Mouse (Mus musculus): Measurements from ENCODE around the gene Slc5a5.

Gene Slc5a5

DNA sequence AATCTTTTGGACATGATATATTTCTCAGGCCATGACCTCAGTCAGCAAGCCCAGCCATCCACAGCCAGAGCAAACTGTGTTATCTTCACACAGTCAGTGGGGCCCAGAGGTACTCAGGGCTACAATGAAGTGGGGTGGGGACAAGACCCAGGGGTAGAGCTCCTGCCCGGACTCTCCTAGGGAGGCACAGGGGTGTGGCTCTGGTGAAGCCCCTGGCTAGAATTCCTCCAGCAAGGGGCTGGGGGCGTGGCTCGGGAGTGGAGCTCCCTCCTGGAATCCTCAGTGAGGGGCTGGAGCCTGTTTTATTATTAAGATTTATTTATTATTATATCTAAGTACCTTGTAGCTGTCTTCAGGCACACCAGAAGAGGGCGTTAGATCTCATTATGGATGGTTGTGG lies 16.2 kb downstream of the Slc5a5 start:
- no peak for DNase-seq

DNA sequence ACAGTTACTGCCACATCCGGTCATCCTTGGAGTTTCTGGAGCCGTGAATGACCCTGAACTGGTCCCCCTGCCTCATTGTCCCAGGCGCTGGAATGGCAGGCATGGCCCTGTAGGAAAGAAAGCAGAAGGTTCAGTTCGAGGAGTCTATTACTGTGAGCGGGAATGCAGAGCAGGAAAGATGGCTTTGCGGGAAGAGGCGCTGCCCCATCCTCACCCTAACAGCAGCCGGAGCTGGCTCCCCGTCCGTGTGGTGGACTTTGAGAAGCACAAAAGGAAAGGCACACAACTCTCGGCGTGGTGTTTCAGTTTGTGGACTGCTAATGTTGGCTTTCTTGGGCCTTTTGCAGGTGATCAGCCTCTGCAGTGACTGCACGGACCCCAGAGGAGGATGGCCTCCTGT lies 18.1 kb downstream of the Slc5a5 start:
- no peak for DNase-seq

DNA sequence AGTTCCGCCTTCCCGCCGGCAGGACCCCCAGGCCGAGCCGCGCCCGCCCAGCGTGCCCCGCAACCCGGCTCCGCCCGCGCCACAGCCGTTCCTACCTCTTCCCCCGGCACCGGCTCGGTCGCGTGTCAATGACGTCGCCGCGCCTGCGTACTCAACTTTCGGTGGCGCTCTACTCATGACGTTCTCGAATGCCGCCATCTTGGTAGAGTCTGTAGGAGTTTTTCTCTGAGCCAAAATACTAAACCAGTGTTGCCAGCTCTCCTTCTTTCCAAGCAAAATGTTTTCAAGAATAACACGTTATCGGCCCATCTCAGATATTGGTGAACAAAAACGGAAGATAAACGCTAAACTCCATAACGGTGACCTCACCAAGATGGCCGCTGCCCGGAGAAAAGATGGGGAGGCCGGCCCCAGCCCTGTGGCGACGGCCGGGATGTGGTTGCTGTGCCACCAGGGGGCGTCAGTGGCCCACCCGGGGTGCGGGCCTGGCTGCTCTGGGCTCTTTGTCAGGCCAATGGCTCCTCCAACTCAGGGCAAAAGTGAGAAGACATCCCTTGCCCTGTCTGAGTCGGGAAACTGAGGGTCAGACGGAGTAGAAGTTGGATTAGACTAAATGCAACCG lies 19.1 kb downstream of the Slc5a5 start, which contains the start of gene Ccdc124:
TSS of gene Ccdc124 (minus strand) at position 572 of the 622 bp plus-strand sequence.
- DNase-seq, result peak; percentile 97

DNA sequence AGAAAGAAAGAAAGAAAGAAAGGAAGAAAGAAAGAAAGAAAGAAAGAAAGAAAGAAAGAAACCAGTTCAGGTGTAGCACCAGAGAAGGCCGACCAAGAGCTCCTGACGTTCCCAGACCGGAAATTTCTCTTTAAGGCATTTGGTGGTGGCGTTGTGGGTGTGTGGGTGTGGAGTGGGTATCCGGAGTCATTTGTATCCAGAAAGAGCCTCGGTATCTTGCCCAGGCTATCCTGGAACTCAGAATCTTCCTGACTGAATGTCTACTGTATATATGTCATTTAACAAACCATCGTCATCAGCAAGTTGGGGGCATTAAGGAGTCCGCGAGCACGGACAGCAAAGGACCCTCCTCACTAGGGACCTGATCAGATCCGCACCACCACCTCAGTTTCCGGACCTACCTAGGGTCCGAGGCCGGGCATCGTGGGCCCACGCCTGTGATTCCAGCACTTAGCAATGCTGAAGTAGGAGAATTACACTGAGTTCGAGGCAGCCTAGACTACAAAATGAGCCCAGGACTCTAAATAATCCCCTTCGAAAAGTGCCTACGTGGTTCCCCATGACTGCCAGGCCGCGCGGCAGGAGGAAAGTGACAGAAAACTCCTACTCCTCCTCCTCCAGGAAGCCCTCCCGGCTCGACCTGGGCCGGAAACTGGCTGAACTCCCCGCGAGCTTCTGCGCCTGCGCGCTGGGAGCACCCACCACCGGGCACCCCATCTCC lies 19.8 kb downstream of the Slc5a5 start:
- DNase-seq, result no peak

DNA sequence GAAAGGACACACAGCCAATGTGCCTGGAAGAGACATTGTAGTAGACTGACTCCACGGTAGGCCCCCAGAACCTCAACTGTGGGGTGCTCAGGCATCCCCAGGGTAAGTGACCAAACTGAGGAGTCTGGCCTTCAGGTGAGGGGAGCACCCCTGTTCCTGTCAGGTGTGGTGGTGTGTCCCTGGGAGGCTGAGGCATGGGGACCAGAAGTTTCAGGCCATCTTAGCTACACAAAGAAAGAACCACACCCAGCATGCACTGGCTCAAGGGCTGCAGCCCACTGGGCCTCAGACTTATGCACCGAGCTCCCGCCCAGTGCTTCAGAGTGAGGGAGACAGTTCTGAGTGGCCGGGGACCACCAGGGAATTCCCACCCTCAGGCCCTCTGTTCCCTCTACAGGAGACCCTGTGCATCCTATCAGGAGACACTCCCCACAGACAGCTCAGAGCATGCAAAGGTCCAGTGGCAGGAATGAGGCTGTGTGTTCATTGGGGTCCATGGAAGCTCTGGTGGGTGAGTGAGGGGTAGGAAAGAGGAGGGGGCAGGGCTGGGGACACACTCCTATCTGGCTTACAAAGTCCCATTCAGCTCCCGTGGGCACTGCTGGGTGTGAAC lies 21.3 kb downstream of the Slc5a5 start:
- DNase-seq, result no peak

DNA sequence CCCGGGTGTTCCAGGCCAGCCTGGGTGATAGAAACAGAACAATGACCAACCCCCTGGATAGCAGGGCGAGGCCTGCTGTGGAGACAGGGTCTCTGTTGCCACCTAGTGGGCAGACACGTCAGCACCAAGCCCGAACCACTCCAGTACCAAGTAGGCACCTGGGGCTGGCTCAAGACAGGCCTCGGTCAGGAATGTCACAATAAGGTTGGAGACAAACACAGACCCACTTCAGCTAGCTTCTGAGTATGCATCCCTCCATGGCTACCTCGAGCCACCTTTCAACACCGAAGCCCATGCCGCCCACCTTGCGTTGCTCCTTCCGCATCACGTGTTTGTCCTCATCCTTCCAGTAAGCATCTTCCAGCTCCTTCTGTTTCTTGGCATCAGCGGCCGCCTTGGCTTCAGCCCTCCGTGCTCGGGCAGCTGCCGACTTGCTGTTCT lies 22.9 kb downstream of the Slc5a5 start:
- DNase-seq, result peak; percentile 65

DNA sequence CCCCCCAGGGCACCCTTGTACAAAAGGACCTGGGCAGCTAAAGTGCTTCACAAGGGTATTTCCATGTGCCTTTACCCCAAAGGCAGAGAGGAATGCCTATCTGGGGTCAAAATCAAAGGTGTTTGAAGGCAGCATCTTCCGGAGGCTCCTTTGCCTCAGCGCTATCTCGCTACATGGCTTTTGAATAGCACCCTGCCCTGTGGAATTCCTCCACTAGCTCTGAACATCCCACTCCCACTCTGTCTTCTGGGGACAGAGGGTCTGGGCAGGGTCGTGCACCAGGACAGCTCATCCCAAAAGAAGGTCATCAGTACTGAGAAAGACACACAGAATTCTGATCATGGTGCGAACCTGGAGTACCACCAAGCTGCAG lies 23.4 kb downstream of the Slc5a5 start:
- no peak for DNase-seq

DNA sequence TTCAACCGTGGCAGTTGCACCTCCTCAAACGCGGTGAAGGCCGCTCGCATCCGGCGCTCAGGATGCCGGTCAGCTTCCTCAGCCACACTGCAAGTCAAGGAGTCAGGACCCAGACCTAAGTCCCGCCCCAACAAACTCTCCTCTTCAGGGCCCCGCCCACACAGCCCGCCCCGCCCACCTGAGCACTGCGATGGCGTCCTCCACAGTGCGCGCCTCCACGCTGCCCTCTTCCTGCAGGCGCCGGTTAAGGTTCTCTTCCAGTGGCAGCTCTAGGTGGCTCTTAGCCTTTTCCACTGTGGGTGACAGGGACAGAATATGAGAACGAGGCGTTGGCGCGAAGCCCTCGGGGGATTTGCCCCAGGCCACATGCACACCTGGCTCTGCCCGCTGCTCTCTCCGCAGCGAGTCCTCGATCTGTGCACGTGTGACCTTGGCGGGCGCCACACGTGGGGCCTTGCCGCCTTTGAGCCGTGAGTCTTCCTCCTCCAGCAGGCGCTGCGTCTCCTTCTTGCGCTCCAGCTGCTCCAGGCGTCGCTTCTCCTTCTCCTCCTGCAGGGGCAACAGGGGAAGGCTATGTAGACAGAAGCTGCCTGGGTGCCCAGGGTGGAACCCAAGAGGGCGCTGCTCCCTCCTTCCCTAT lies 23.9 kb downstream of the Slc5a5 start:
- no peak for DNase-seq

DNA sequence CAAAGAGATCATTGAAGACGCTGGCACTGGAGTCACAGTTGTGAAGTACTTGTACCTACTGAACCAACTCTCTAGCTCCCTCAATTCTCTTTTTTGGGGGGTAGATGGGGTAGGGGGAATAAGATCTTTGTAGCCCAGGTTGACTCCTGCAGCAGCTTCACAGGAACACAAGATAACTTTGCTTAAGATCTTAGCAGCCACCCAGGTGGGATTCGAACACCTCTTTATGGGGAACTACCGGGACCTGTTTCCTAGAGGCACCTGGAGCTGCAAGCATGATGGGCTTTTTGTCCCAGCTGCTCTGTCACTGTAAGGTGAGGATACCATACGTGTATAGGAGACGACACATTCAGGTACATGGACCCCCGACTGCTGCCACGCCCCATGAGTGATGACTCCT lies 26.0 kb downstream of the Slc5a5 start:
- DNase-seq, result no peak

DNA sequence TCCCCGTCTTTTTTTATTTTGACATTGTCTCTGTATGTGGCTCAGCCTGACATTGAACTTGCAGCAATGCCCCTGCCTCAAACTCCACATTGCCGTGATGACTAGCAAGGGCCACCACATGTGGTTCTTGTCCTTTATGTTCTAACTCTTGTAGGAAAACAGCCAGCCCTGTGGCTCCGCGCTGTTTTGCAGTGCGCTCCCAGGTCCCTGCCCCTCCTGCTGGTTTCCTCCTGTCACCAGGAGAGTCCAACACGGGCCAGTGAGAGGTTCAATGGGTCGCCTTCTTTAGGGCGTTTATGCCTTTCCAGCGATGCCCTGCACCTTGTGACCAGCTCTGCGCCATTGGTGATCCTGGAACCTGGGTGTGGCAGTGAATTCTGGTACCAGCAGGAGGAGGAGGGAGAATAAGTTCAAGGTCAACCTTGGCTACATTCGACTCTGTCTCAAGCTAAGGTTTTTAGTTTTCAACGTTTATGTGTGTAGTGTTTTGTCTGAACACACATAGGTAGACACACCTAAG lies 26.5 kb downstream of the Slc5a5 start:
- DNase-seq, result no peak

DNA sequence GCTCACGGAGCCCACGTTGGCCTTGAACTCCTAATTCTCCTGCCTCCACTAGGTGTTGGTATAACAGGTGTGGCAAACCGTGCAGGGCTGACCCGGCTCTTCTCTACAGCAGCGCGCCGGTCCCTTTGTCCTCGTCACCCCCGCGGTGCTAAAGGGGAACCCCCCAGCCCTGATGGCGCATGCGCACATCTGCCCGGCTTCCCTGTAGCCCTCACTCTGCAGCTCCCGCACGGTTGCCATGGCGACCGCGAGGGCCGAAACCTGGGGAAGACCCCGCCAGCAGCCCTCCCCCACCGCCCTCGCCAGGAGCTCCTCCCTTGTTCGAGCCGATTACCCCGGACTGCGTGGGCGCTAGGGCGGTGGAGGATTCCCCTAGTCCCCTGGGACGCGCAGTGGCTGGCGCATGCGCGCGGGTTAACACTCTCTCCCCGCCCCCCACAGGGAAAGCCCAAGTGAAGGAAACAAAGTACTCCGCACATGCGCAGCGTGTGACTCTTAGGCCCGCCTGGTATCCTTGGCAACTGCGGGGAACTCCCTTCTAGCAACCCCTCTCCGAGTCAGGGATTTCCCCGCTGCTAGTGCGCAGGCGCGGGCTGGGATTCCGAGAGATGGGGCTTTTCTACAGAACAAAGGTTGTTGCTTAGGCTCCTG lies 27.1 kb downstream of the Slc5a5 start:
- DNase-seq, result peak; percentile 99

DNA sequence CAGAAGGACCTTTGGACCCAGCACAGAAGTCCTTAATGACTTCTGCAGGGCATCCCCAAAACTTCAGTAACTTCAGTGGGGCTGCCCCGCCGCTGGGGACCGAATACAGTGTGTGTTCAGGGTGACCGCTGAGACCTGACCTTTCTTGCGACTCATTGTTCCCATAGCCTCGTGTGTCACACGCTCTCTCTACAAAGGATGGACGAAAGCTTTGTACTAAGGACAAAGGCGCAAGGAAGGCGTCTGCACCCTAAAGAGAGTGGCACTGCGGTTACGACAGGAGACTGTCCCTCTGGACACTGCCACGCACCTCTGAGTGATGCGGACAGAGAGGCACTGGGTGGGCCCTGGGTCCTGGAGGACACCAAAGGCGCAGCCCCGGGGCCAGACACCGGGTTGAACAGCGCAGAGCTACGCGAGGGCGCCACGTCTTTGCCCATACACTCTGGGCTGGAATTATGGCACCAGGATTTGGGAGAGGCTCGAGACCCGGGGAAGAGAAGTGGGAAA lies 27.8 kb downstream of the Slc5a5 start:
- DNase-seq, result no peak

DNA sequence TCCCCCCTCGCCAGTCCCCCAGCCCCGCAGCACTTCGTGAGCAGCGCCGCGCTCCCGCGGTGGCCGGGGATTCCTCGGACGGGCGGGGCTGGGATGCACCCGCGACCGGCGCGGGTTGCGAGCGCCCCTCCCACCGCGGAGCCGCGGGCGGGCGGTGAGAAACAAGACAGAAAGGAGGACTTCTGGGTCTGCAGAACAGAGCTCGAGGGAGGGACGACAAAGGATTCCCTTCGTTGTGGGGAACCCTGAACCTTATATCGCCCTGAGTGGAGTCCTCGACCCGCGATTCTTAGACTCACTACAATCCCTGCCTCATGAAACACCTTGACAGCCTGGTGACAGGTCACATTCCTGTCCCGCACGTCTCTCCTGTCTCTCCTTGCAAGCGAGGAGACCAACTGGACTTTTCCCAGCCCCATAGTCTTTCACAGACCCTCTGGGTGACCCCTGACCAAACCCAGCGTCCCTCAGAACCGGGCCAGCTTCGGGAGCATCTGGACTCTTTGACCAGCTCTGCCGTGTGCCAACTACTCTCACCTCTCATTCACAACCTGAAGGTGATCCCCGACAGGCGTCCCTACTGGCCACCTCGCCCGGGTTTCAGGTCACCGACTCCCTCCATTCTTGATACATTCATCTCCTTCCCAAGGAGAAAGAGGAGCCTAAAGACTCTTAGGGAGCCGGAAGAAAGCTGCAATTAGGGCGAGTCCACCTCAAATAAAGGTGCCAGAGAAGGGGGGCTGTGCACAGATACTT lies 28.4 kb downstream of the Slc5a5 start:
- no peak for DNase-seq

DNA sequence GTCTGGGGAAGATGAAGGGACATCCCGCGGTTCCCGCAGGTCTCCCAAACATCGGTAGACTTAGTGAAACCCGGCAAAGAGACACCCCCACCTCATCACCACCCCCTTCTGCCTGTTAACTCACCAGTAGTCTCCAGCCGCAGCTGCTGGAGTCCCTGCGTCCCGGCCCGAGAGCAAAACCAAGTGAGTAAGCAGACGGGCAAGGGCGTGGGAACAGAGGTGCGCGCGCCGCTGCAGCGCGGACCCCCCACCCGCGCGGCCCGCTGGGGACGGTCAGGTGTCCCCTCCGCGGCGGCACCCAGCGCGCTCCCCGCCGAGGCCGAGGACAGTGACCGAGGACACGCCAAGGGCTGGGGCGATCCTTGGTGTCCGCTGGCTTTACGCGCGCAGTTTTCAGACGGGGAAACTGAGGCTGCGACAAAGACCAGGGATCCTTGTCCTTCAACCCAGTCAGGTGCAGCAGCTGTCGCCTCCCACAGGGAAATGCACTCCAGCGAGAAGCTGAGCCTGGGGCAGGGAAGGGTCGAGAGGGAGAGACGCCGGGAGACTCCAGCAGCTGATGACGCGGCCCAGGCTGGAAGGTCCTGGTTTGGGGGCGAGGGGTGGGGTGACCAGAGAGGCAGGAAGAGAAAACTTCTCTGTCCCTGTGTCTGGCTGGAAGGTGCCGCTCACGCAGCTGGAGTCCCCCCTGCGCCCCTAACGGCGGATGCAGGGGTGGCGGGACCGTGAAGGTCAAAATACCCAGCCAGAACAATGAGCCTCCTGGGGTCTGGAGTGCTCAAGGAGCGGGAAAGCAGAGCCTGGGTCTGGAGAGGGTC lies 29.5 kb downstream of the Slc5a5 start, which contains the start of gene Kcnn1:
TSS of gene Kcnn1 (minus strand) at position 435 of the 818 bp plus-strand sequence.
- DNase-seq, result no peak

DNA sequence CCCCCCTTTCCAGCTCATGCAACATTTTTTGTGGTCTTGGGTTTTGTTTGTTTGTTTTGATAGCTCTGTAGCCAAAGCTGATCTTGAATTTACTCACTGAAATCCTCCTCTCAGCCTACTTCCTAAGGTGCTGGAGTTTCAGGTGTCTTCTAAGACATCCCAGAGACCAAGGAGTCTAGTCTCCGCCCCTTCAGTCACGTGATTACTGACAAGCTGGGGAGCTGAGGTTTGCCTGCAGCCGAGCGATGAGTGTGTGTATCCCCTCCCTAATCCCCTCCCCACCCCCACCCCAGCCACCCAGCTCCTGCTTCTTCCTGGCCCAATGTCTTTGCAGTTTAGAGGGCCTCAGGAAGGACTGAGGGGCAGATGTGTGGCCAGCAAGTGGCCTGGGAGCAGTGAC lies 35.0 kb downstream of the Slc5a5 start:
- no peak for DNase-seq

DNA sequence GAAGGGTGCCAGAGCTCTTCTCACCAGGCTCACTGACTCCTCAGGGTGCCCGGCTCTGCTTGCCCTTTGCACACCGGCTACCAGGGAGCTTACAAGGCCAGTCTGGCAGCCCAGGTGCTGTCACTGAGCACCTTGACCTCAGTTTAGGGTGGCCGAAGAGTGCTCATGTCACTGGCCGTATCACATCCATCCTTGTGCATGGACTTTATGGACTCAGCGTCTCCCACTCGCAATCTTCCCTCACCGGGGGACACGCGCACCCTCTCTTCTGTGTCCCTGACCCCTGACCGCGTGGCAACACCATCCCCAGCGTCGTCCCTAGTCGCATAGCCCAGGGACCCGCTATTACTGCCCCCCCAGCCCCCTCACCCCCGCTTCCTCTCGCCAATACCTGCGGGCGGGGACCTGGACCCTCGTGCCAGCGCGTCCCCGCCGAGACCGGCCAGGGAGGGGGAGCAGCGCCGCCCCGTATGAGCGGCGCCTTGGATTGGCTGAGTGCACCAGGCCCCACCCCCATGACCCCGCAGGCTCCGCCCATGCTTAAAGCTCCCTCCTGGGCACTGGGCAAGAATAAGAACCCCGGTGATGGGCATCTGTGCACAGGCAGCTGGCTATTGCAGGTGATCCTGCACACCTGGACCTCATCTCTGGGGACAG lies 35.9 kb downstream of the Slc5a5 start:
- peak; percentile 82 for DNase-seq

DNA sequence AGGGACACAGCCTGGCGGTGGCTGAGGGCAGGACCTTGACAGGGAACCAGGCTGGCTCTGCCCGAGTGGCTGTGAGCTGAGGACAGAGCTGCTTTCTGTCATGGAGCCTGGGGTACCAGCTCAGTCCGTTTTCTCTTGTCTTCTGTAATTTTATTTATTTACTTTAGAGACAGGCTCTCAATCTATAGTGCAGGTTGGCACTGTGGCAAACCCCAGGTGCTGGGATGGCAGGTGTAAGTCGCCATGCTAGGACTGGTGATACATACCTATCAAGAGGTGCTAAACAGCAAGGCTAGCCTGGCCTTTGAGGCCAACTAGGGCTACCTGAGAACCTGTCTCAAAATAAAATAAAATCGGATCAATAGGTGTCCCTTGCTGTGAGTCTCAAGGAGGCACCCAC lies 36.5 kb downstream of the Slc5a5 start:
- DNase-seq, result no peak

DNA sequence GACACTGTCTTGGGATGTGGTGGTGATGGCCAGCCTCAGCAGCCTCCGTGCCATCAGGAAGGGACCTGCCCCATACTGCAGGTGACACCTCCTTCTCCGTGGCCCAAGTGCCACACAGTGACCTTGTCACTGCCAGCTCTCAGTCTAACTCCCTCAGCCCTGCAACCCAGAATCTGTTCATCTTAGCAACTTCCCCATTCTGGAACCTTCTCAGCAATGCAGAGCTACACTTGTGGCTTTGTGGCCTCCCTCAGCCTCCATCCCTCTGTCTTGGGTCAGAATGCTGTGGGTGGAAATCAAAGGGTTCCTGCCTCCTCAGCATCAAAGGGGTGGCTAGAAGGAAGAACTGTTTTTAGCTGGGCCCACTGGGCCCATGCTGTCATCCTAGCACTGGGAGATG lies 38.7 kb downstream of the Slc5a5 start:
- no peak for DNase-seq

DNA sequence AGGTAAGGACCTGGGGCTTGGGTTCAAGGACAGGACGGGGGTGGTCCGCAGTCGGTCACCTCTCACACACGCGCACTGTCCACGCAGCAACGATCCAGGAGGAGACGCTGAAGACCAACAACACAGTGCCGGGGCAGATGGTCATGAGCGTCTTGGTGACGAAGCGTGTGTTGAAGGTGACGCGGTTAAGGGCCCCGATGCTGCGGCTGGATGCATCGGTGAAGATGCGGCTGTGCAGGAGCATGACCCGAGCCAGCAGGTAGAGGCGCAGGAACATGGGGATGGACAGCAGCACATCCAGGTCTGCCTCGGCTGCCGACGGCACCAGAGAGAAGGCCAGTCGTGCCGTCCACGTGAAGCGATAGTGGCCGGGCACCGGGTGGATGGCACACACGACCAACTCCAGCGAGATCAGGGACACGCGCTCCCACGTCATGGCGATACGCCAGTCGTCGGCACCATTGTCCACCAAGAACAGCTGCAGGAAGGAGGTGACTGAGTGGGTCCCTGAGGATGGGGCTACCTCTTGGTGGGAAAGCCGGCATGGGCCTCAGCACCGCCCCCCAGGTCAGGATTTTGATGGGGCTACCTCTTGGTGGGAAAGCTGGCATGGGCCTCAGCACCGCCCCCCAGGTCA lies 39.8 kb downstream of the Slc5a5 start:
- DNase-seq, result no peak

DNA sequence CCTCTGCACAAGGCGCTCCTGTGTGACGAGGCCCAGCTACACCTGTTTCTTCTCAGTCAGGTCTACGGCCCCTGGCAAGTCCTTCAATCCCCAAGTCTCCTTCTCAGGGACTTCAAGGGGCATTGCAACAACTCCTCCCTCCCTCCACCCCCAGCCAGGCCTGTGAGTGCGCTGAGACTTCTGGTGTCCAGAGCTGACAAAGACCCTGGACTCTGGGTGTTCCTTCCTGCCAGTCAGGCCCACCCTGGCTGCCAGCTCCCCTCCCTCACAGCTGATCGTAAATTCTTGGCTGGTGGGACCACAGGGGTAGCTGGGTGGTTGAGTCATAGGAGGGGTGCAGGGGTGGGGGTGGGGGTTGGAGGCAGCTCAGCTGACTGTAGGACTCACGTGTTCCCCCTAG lies 40.7 kb downstream of the Slc5a5 start:
- no peak for DNase-seq
